Mouse (Mus musculus): ENCODE data around the gene Unc45a.

Gene Unc45a

DNA sequence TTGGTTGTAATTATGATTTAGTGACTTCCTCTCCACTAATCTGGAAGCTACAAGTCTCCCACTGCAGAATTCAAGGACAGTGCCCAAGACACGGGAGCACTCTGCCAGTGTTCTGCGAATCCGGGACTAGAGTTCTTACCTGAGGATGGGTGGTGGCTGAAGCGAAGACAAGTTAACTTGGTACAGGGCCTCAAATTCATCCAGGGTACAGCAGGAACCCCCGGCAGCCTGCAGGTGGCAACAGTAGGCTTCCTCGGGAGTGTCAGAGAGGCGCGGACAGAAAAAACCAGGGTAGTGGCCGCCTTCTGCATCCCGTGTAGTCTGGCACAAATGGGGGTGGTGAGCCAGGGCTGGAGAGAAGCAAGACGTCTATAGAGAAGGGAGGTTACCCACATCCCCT lies at the start of gene Unc45a:
Gene Unc45a, minus strand, starts transcription at position 213 of the 400 bp plus-strand sequence.
- peak; percentile 82 for DNase-seq

DNA sequence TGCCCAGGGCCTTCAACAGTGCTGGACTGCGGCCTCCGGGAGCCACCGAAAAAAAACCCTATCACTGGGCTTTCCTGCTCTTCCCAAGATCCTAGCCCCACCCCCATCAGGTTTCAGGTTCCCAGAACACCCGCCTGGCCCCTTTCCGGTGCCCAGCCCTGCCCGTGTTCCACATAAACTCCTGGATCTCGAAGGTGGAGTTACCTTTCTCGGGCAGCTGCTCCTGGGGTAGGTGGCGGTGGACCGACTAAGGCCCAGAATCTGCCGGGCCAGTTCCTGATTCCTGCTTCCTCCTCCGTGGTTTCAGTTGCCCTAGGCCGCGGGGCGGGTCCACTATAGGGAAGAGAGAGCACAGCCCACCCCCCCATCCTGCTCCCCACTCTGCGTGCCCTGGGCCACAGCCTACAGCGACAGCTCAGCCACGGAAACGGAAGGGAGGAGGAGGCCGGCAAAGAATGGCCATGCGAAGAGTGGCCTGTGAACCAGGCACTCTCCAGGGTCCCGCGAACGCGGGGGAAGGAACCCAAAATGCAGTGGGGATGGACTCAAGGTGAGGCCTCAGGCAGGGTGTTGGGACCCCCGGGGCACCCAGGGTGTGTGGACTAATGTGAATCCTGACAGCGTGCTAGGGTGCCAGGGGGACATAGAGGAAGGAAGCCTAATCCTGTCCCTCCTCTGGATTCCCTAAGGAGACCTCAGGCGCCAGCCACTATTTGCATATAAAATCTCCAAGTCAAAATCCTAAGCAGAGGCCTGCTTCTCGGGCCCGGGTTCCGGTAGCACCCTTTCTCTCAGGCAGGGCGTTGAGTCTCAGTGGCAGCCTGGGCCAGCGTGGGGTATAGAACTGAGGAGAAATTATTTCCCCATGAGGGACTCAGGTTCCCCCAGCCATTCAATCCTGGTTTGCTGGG lies 47.1 kb upstream of the Unc45a start, which contains the start of gene Fes:
Gene Fes, minus strand, starts transcription at position 314 of the 911 bp plus-strand sequence.
- DNase-seq: peak; percentile 86

DNA sequence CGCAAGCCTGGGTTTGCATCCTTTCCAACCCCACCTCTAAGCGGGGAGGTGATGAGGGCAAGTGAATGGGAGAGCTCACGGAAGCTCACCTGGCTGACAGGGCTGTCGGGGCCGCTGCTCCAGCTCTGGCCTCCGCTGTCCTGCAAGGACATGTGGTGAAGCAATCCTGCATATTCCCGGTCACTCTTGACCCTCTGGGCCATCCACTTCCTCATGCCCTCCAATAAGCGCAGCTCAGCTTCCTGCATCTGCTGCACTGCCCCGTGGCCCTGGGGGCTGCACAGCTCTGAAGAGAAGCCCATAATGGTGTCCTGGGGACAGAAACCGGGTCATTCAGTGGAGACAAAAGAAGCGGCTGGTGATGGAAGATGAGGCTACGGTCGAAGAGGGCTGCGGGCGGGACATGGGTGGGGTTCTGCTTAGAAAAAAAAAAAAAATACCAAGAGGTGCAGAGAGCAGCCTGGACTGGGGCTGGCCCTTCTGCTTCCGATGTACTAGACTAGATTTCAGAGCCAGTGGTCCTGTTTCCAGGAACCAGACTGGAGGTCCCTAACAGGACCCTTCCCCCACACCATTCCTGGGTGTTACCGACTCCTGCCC lies 46.3 kb upstream of the Unc45a start:
- DNase-seq: peak; percentile 58

DNA sequence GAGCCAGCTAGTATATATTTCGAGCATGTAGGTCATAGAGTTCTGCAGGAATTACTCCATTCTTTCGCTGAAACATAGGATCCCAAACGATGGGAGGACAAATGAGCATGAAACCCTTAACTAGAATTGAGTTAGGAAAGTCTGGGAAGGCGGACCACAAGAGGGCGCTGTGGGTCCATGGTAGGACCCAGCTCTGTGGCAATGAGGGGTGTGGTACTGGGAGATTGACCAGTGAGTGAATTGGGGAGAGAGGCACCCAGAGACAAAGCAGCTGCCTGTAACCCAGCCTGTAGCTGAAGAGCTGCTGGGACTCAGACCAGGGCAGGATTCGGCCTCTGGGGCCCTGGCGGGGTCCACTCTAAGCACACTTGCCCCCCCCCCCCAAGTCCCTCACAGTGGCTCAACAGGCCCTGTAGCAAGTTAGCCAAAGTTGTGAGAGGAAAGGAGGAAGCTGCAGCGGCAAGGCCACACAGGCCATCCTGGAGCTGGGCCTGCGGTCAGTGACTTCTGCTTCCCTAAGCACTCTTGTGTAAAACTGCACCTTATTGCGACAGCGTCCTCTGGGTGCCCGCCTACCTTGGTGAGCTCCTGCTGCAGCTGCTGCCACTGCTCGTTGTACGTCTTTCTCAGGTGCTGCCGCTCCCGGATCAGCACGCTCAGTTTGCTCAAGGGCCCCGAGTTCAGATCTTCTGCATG lies 45.6 kb upstream of the Unc45a start:
- peak; percentile 97 for DNase-seq

DNA sequence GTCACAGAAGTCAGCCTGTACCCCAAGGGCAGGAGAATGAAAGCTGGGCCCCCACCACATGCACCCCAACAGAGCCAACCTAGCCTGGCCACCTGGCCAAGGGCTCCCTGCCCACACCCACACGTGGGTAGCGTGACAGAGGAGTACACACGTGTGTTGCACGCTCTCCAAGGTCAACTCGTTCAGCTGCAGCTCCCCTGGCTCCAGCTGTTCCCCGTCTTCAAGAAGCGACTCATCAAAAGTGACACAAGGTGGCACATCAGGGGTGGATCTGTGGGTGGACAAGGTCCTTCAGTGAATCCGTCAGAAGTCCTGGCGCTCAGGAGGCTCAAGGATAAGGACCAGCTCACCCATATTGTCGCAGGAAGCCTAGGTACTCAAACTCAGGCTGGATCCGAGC lies 42.1 kb upstream of the Unc45a start:
- DNase-seq: no peak

DNA sequence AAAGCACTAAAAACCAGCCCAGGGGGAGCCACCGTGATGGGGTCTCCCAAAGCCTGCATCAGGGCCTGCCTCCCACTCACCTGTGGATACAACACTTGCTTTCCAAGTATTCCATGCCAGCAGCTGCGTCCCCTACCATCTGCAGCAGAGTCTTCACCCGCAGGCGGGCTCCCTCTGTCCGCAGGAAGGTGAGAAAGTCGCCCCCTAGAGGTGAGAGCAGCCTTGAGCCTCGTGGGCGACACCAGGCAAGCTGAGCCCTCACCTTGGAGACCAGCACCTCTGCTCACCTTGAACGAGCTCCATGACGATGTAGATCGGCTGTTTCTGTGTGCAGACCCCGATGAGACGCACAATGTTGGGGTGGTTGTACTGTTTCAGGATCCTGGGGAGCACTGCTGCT lies 38.7 kb upstream of the Unc45a start:
- DNase-seq: peak; percentile 57

DNA sequence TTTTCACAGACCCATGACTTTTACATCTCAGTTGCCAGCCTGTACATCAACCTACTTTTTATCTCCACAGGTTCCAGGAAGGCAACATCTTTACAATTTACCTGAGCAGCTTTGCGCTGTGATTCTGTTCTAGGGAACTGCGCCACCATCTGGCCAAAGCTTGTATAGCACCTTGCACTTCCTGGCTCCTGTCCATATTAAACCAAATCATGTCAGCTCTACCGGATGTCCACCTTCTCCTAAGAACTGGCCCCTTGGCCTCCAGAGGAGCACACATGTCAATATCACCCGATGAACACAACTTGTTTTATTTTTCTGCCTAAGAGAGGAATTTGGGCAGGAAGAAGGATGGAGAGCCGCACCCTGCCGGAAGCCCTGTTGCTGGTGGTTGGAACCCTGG lies 36.7 kb upstream of the Unc45a start:
- DNase-seq: peak; percentile 79

DNA sequence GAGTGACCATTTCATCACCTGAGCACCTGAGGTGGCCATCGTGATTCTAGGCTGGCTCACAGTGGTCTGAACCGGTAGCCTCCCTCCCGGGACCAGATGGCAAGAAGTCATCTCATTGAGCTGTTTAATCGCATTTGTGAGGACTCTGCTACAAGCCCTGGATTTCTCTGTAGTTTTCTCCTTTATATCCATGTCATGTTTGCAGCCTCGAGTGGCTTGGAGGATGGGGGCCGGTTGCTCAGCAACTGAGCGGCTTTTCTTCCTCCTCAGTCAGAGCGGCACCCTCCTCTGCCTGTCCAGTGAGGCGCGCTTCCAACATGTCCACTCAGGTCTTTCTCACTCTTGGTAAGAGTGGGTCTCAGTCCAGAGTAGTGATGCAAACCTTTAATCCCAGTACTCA lies 35.4 kb upstream of the Unc45a start:
- no peak for DNase-seq

DNA sequence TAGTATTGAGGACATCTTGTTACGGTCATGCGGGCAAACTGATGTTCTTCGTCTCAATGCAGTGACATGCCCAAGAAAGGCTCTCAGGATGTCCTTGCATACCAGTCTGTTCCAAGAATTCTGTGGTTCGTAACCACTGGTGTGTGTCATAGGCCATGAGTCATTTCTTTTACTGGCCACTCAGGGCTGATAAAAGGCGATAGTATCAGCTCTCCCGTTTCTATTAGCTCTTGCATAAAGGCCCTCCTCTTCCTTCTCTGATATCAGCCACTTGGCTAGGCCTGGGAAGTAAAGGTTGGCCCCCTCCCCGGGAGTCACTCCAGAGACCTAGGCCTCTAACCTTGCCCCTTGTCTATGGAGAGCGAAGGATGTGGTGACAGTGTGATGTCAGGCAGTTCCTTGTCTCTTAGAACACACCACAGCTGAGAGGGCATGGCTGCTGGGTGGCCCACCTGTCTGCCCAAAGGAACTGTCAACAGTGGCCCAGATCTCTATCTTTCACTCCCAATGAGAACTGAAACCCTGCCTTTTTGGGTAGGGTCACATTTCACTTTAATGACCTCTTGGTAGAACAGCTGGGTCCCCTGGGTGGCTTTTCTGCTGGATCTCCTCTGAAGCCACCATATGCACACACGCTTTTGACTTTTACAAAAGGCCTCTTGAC lies 34.7 kb upstream of the Unc45a start:
- DNase-seq: no peak

DNA sequence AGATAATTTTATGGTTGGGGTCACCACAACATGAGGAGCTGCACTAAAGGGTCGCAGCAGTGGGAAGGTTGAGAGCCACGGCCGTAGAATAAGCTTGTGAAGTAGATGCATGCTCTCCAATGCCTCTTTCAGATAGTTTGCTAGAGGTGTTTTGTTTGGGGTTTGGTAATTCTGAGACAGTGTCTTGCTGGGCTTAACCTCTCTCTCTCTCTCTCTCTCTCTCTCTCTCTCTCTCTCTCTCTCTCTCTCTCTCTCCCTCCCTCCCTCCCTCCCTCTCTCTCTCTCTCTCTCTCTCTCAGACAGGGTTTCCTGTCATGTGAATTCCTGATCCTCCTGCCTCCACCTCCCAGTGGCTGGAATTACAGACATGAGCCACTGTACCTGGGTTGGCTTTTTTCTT lies 33.9 kb upstream of the Unc45a start:
- no peak for DNase-seq

DNA sequence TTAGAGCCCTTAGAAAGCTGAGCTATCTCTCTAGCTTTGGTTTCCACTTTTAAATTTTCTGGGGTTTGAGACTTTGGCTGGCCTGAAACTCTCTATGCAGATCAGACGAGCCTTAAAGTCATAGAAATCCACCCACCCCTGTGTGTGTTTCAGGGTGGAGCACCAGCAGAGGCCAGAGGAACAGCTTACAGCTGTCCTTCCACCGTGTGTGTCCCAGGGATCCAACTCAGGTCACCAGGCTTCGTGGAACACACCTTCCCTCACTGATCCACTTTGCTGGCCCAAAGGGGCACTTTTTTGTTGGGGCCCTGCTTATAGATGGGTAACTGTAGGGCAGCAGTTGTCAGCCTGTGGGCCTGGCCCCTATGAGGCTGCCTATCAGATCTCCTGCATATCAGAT lies 33.5 kb upstream of the Unc45a start:
- no peak for DNase-seq

DNA sequence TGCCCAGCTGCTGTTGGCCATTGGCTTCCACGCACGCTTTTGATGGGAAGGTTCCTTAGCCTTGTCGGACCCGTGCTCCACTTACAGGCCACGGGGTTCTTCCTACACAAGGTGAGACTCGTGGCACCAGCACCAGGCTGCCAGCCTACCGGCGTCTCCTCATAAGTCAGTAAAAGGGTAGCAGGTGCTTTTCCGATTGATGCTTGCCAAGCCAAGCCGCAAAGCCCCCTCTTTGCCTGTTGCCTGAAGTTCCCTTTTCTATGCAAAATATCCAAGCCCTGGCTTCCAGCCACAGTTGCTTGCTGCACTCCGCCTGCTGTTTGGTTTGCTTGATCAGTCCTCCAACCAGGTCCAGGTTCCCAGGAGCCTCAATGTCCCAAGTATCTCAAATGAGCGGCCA lies 33.0 kb upstream of the Unc45a start:
- no peak for DNase-seq

DNA sequence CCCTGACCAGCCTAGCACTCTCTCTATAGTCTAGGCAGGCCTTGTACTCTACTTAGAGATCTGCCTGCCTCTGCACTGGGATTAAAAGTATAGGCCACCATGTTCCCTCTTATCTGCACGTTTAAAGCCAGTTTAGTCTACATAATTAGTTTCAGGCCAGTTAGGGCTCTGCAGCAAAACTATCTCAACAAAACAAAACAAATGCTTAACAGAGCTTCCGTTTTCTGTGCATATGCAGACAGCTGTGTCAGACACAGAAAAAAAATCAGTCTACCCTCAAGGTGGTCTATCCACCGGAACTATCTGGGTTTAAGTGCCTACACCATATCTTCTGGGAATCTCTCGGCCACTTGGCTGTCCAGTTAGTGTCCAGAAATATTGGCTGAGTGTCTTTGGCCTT lies 32.5 kb upstream of the Unc45a start:
- no peak for DNase-seq

DNA sequence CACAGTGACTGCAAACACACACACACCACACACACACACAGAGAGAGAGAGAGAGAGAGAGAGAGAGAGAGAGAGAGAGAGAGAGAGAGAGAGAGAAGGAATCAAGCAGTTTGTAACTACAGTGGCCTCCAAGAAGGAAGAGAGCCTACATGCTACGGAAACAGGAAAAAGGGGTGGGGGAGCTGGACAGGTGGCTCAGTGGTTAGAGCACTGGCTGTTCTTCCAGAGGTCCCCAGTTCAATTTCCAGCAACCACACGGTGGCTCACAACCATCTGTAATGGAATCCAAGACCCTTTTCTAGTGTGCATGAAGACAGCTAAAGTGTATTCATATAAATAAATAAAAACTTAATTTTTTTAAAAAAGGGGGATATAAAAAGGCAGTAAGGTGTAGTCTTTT lies 31.9 kb upstream of the Unc45a start:
- no peak for DNase-seq

DNA sequence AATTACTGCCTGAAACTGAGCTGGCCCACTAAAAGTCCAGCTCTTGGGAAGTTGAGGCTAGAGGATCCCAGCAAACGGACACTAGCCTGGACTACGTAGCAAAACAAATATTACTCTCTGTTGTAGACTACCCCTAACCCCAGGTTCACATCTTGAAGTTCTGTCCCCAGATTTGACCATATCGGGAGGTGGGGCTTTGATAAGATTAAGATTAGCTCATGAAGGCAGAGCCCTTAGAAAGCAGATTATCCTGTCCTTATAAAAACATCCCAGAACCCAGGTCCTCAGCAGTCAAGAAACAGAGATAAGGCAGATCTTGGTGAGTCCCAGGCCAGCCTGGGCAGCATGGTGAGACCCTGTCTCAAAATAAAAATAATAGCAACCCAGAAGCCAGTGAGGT lies 31.4 kb upstream of the Unc45a start:
- DNase-seq: no peak

DNA sequence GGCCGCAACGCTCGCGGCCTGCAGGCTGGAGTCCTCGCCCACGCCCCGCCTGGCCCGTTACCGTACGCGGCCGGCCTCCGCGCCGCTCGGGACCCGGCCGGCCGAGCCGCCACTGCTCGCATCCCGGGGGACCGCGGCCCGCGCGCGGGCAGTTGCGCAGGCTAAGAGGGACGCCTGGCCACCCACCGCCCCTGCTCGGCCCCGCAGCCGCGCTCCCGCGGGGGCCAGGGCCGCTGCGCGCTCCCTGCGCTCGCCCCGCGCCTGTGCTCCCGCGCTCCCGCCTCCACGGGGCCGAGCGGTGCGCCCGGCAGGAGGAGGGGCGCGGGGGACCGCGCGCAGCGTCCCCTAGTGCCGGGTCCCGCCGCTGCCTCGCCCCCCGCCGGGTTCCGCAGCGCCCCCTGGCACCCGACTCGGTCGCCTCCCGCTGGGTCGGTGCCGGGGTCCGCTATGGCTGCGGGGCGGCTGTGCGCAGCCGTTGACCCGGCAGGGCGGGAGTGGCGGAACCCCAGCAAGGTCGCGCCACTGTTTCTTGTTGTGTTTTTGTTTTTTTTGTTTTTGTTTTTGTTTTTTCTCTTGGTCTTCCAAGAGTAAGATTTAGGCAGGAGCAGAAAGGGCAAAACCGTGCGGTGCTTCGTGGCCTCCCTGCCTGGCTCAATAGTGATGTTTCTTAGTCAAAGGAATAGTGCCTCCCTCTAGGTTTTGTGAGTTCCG lies 30.4 kb upstream of the Unc45a start, which contains the start of gene Man2a2:
Gene Man2a2, minus strand, starts transcription at position 335 of the 711 bp plus-strand sequence.
- peak; percentile 91 for DNase-seq

DNA sequence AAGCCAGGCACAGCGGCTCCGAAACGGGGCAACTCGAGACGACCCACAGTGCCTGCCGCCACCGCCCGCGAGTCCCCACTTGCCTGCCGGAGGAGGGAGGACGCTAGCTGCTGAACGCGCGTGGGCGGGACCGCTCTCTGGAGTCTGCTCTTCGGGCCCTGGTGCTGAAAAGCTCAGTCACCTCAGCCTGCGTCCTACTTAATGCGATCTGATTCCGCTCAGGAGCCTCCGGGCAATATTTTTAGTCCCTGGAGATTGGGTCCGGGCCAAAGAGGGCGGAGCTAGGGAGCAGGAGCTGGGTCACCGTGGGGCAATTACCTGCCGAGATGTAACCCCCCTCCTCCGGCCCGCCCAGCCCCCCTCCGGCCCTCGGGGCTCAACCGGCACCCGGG lies 29.8 kb upstream of the Unc45a start:
- peak; percentile 87 for DNase-seq

DNA sequence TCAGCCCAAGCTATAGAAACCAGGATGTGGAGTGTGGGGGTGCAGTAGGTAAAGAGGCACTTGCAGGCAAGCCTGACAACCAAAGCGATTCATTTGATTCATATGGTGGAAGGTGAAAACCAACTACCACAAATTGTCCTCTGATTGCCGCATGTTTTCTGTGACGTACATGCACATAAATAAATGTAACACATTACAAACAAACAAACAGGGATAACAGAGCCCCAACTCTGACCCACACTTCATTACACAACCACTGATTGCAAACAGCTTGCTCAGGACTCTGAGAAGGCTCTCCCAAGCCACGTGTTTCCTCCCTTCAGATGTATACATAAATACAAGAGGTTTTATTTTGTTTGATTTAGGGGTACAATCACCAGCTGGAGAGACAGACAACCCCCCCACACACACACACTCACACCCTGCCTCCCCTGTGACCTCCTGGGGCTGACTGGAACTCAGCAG lies 29.2 kb upstream of the Unc45a start:
- DNase-seq: no peak

DNA sequence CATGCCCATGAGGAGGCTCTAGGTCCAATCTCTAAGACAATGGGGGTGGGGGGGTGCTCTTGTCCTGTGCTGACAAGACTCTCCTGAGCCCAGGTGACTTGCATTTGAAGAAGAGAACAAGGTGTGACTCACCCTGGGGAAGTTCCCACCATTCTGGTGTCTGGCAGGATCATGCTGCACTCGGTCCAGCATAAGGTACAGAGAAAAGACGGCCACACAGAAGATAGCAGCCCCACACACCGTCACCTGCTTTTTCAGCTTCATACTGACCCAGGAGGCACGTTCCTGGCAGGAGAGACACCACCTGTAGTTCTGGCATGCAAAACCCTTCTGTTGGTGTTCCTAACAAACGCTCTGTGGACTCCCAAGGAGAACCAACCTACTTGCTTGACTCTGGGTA lies 28.7 kb upstream of the Unc45a start:
- no peak for DNase-seq

DNA sequence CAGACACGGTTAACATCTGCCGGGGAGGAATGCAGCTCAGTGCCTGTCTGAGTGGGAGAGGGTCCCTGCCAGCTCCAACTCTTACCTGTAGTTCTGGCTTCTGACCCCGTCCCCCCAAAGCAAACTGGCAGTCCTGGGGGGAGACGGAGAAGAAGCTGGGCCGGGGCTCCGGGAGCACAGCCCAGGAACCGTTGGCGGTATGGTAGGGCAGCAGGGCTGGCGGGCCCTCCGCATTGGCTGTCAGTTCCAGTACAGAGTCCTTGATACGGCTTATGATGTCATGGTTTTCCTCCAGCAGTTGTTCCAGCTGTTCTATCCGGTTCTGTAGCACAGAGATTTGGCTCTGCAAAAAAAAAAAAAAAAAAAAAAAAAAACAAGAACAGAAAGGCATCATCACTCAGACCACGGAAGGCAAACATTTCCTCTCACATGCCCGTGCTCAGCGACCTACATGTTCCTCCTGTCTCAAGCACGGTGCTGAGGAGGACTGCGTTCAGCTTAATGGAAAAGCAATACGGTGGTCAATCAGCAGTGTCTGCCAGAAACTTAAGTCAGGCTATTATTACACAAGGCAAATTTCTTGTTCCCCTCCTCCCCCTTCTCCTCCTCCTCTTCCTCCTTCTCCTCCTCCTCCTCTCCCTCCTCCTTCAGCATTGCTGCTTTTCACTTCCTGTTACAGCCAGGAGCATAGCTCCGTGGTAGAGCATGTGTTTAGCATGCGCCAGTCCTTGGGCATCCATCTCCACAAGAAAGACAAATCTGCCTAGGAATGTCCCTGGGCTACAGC lies 28.0 kb upstream of the Unc45a start:
- DNase-seq: no peak

DNA sequence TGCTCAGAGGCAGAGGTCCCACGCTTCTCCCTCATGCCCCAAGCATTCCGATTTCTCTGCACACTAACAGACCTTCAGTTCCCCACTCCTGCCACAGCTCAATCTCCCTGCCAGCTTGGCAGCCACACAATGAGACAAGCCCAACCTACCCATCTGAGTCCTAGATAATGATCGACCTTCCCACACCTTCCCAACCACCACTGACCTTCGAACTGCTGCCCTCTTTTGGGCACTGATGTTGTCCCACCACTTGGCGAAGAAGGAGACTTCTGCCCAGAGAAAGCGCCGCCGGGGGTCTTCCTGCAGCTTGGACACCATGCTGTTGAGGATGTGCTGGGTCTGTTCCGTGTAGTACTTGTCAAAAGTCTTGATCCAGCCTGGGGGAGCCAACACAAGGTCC lies 27.2 kb upstream of the Unc45a start:
- no peak for DNase-seq

DNA sequence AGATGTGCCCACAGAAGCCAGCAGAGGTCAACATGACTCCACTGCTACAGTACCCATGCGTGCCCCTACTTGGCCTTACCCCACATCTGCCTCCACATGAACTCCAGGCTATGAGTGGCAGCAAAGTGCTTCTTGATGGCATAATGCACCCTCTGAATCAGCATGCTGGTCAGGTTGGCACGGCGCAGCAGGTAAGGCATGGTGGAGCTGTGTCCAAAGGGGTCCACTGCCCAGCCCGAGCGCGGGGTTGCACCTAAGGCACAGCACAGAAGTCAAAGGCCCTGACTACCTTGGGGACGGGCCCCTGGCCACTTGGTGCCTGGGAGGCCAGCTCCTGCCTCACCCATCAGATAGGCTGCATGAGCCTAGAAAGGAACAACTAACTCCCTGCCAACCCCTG lies 26.4 kb upstream of the Unc45a start:
- DNase-seq: no peak
